Mouse (Mus musculus) CH12.LX (cell line): Measurements from ENCODE around the gene S100a7a. TPM values are rescaled to one million over a fixed set of nuclear protein-coding genes. Genes with fewer than 3 reads are reported as not detected.

Experiments
- DNase-seq: peaks from one replicate; pipeline ENCODE4 v3.0.0-alpha.2; 2013; ENCODE audit errors: extremely low read depth
- H3K27ac ChIP-seq: 2 replicates; pipeline ENCODE4 v1.5.1; 2012; ENCODE audit warnings: low read depth, mild to moderate bottlenecking, control low read depth, moderate library complexity; ENCODE audit not compliant: insufficient read depth
- H3K27me3 ChIP-seq: replicated peaks from 2 replicates; pipeline ENCODE3; 2012; ENCODE audit warnings: inconsistent platforms
- H3K36me3 ChIP-seq, 2 experiments: replicated peaks in 1 of 2; 2 replicates each; pipeline versions ENCODE3 to v1.6.1; 2012; ENCODE audit warnings: inconsistent platforms in 1 of 2, low read length in 1 of 2, mild to moderate bottlenecking in 1 of 2, mixed read lengths in 1 of 2, moderate library complexity in 1 of 2; ENCODE audit not compliant: control insufficient read depth in 1 of 2, insufficient read depth in 1 of 2
- H3K4me1 ChIP-seq, 2 experiments: 2 replicates each; pipeline ENCODE4 v1.6.1; 2012; ENCODE audit warnings: inconsistent platforms in 1 of 2, moderate library complexity in 1 of 2; ENCODE audit not compliant: insufficient read depth in 2 of 2, control insufficient read depth in 1 of 2
- H3K4me2 ChIP-seq: 2 replicates; pipeline ENCODE4 v1.6.1; 2012; ENCODE audit warnings: low read depth, mild to moderate bottlenecking, control low read depth; ENCODE audit not compliant: poor library complexity, insufficient read depth, severe bottlenecking
- H3K4me3 ChIP-seq, 3 experiments: fragments of 150-350 bp in 1 of 3; sonication (generic) in 1 of 3; replicated peaks in 1 of 3; 2 replicates each; pipeline versions ENCODE3 to v1.5.1; 2011 to 2012; ENCODE audit warnings: low read depth in 2 of 3, low read length in 2 of 3, mild to moderate bottlenecking in 2 of 3, moderate library complexity in 2 of 3, control low read depth in 1 of 3, improper control_type of control experiment in 1 of 3, inconsistent platforms in 1 of 3, mixed read lengths in 1 of 3; ENCODE audit not compliant: poor library complexity in 1 of 3
- H3K79me2 ChIP-seq: replicated peaks from 2 replicates; pipeline ENCODE4 v1.6.1; 2012; ENCODE audit warnings: mild to moderate bottlenecking, moderate library complexity; ENCODE audit not compliant: control insufficient read depth, poor library complexity, insufficient read depth, severe bottlenecking; ENCODE audit errors: extremely low read depth
- H3K9ac ChIP-seq: 2 replicates; pipeline ENCODE4 v1.6.1; 2012; ENCODE audit warnings: low read depth, mild to moderate bottlenecking, control low read depth, moderate library complexity; ENCODE audit not compliant: insufficient read depth
- H3K9me3 ChIP-seq: replicated peaks from 2 replicates; pipeline ENCODE3; 2012; ENCODE audit warnings: low read length, inconsistent platforms, mixed read lengths
- BHLHE40 ChIP-seq: IDR thresholded peaks from 2 replicates; pipeline ENCODE4 v1.6.1; 2011; ENCODE audit warnings: mild to moderate bottlenecking, low read depth, low read length, improper control_type of control experiment
- CHD2 ChIP-seq: IDR thresholded peaks from 2 replicates; pipeline ENCODE4 v1.6.1; 2011; ENCODE audit warnings: low read length, improper control_type of control experiment
- CTCF ChIP-seq, 2 experiments: IDR thresholded peaks in 1 of 2; conservative IDR thresholded peaks in 1 of 2; 2 replicates each; pipeline ENCODE4 v1.5.1; 2011 to 2012; ENCODE audit warnings: low read depth in 2 of 2, low read length in 2 of 2, improper control_type of control experiment in 1 of 2, inconsistent platforms in 1 of 2, mild to moderate bottlenecking in 1 of 2, moderate library complexity in 1 of 2
- EP300 ChIP-seq: IDR thresholded peaks from 2 replicates; pipeline ENCODE4 v1.6.1; 2011; ENCODE audit warnings: low read length, improper control_type of control experiment
- JUN ChIP-seq: IDR thresholded peaks from 2 replicates; pipeline ENCODE4 v1.6.1; 2011; ENCODE audit warnings: low read depth, mild to moderate bottlenecking, low read length, improper control_type of control experiment, moderate library complexity; ENCODE audit not compliant: insufficient read depth
- JUND ChIP-seq: conservative IDR thresholded peaks from 2 replicates; pipeline ENCODE4 v1.6.1; 2011; ENCODE audit warnings: low read depth, low read length, improper control_type of control experiment
- KAT2A ChIP-seq: IDR thresholded peaks from 2 replicates; pipeline ENCODE4 v1.6.1; 2012; ENCODE audit warnings: low read length, improper control_type of control experiment, inconsistent platforms; ENCODE audit not compliant: insufficient replicate concordance
- MAFK ChIP-seq: IDR thresholded peaks from 2 replicates; pipeline ENCODE4 v1.6.1; 2011; ENCODE audit warnings: low read length, improper control_type of control experiment; ENCODE audit not compliant: insufficient replicate concordance
- MAX ChIP-seq: IDR thresholded peaks from 2 replicates; pipeline ENCODE4 v1.6.1; 2011; ENCODE audit warnings: low read length, improper control_type of control experiment
- MEF2A ChIP-seq: IDR thresholded peaks from 2 replicates; pipeline ENCODE4 v1.6.1; 2014; ENCODE audit warnings: low read depth, mild to moderate bottlenecking, inconsistent platforms, low read length, improper control_type of control experiment, borderline replicate concordance
- MYC ChIP-seq: IDR thresholded peaks from 2 replicates; pipeline ENCODE4 v1.6.1; 2011; ENCODE audit warnings: low read depth, mild to moderate bottlenecking, improper control_type of control experiment, low read length
- NELFE ChIP-seq: IDR thresholded peaks from 2 replicates; pipeline ENCODE4 v1.6.1; 2011; ENCODE audit warnings: low read depth, low read length, improper control_type of control experiment
- SIN3A ChIP-seq: IDR thresholded peaks from 2 replicates; pipeline ENCODE4 v1.6.1; 2012; ENCODE audit warnings: low read length, improper control_type of control experiment, inconsistent platforms
- SMC3 ChIP-seq: IDR thresholded peaks from 2 replicates; pipeline ENCODE4 v1.6.1; 2011; ENCODE audit warnings: low read depth, low read length, improper control_type of control experiment
- TCF12 ChIP-seq: IDR thresholded peaks from 2 replicates; pipeline ENCODE4 v1.6.1; 2014; ENCODE audit warnings: low read depth, mild to moderate bottlenecking, inconsistent platforms, low read length, improper control_type of control experiment
- USF1 ChIP-seq: IDR thresholded peaks from 2 replicates; pipeline ENCODE4 v1.6.1; 2014; ENCODE audit warnings: low read depth, mild to moderate bottlenecking, inconsistent platforms, low read length, improper control_type of control experiment
- ZMIZ1 ChIP-seq: IDR thresholded peaks from 2 replicates; pipeline ENCODE4 v1.6.1; 2012; ENCODE audit warnings: low read depth, mild to moderate bottlenecking, inconsistent platforms, low read length, improper control_type of control experiment
- dilution Hi-C: fragments of 300-500 bp; cut with MboI; formaldehyde crosslinking; loops from 2 replicates; pipeline ENCODE4 v1.14.3; 2020; ENCODE audit warnings: low sequenced_read_pairs; ENCODE audit not compliant: extremely low pct_unique_long_range_greater_than_20kb, extremely low pct_ligation_motif_present
- in situ Hi-C: fragments of 300-500 bp; cut with MboI; formaldehyde crosslinking; loops from 3 replicates; pipeline ENCODE4 v1.14.3; 2019; ENCODE audit warnings: low sequenced_read_pairs, low pct_ligation_motif_present, low pct_unique_long_range_greater_than_20kb, mixed read lengths
- polyA plus RNA-seq: library from polyadenylated mRNA; unstranded; fragments of >175 nt; gene quantifications from 2 replicates; pipeline ENCODE4 v1.2.1, GENCODE M21; 2012; ENCODE audit warnings: low read depth; ENCODE audit not compliant: insufficient read length
- total RNA-seq, 2 experiments: library from RNA; depleted of rRNA; stranded (reverse); fragments of 300-350 nt in 1 of 2; fragments of >200 nt in 1 of 2; gene quantifications; 2 replicates each; pipeline ENCODE4 v1.2.3; 2012 to 2014

S100a7a gene
- total and polyA plus RNA-seq, 3 experiments: not detected

- Histone ChIP-seq H3K79me2 (no peaks in the 10 kb centered on the region), H3K4me2 (no peak overlapping the region), H3K4me3 (no peak overlapping the region), H3K9ac (no peak overlapping the region), H3K4me1 (peaks cover 0 to 36% of the 10 kb centered on the region in 2 experiments; a peak in 2 of 4 replicates), H3K9me3 (no peaks in the 10 kb centered on the region), H3K36me3 (no peaks in the 10 kb centered on the region), H3K27ac (no peak overlapping the region), H3K27me3 (peaks cover 4% of the 10 kb centered on the region)
- TF ChIP-seq MAFK (no peak), MYC (no peak), JUN (no peak), CHD2 (no peak), SIN3A (no peak), BHLHE40 (no peak)
- dilution Hi-C loops: no loop called here
- in situ Hi-C loops: loop anchor here (5.0 kb wide), 1 partner anchor 106 kb away; the partner anchor contains the start of gene Chtop
- no peak for DNase-seq
Measured at GRCm38 (mm10) chr3:90613461-90614147, 40.2 kb upstream of the S100a7a start.

GRCm38 (mm10) chr3:90614148-90614530 lies 39.7 kb upstream of the S100a7a start:
- Histone ChIP-seq H3K9ac (no peak overlapping the region), H3K9me3 (no peaks in the 10 kb centered on the region), H3K4me1 (peaks cover 0 to 31% of the 10 kb centered on the region in 2 experiments; a peak in 2 of 4 replicates), H3K4me3 (no peak overlapping the region), H3K27me3 (peaks cover 3% of the 10 kb centered on the region), H3K36me3 (no peaks in the 10 kb centered on the region), H3K79me2 (no peaks in the 10 kb centered on the region), H3K27ac (no peak overlapping the region), H3K4me2 (no peak overlapping the region)
- DNase-seq: no peak
- no peak for TF ChIP-seq SMC3
- TF ChIP-seq EP300: no peak
- no peak for TF ChIP-seq BHLHE40
- no peak for TF ChIP-seq ZMIZ1
- TF ChIP-seq NELFE: no peak
- no peak for TF ChIP-seq JUND
- TF ChIP-seq MAX: no peak
- TF ChIP-seq SIN3A: no peak
- no peak for TF ChIP-seq KAT2A
- no peak for TF ChIP-seq JUN
- TF ChIP-seq CTCF (conservative IDR thresholded peaks at IDR 0.05 in 1 of 2, IDR thresholded peaks at IDR 0.05 in 1 of 2; ENCODE audit: low read depth in 2 of 2, low read length in 2 of 2): no peak
- TF ChIP-seq MYC: no peak
- TF ChIP-seq USF1: no peak
- no peak for TF ChIP-seq TCF12
- no peak for TF ChIP-seq MEF2A
- dilution Hi-C loops (no loop called here), in situ Hi-C loops (loop anchor here (5.0 kb wide), 1 partner anchor 107 kb away; the partner anchor contains the start of gene Chtop)
